Mouse (Mus musculus) limb, embryonic 11.5 days (tissue): Measurements from ENCODE around the gene Sfrp5. TPM values are rescaled to one million over a fixed set of nuclear protein-coding genes. Genes with fewer than 3 reads are reported as not detected.

ENCODE experiments used
- ATAC-seq: fragments of 200-750 bp; cut with Nextera tagmentation; 2 replicates; pipeline ENCODE4 v1.8.0; 2017; ENCODE audit warnings: low read depth; ENCODE audit not compliant: insufficient number of reproducible peaks, low FRiP score, low TSS enrichment
- DNase-seq: peaks from one replicate; pipeline ENCODE4 v3.0.0-alpha.2; 2015; ENCODE audit warnings: low spot score
- H3K27ac ChIP-seq: fragments of 300-500 bp; sonication (generic); replicated peaks from 2 replicates; pipeline ENCODE4 v1.5.1; 2014; ENCODE audit warnings: low read depth, mild to moderate bottlenecking, low read length
- H3K27me3 ChIP-seq: fragments of 300-500 bp; sonication (generic); 2 replicates; pipeline ENCODE4 v1.6.1; 2014; ENCODE audit warnings: mild to moderate bottlenecking, low read length, mixed read lengths; ENCODE audit not compliant: control insufficient read depth, insufficient read depth
- H3K36me3 ChIP-seq: fragments of 300-500 bp; sonication (generic); 2 replicates; pipeline ENCODE4 v1.6.1; 2014; ENCODE audit warnings: mild to moderate bottlenecking, low read length, moderate library complexity, mixed read lengths; ENCODE audit not compliant: control insufficient read depth, insufficient read depth
- H3K4me1 ChIP-seq: fragments of 300-500 bp; sonication (generic); 2 replicates; pipeline ENCODE4 v1.6.1; 2014; ENCODE audit warnings: low read length, mixed read lengths; ENCODE audit not compliant: control insufficient read depth, insufficient read depth
- H3K4me2 ChIP-seq: fragments of 300-500 bp; sonication (generic); 2 replicates; pipeline ENCODE4 v1.6.1; 2014; ENCODE audit warnings: low read depth, mild to moderate bottlenecking, moderate library complexity; ENCODE audit not compliant: severe bottlenecking
- H3K4me3 ChIP-seq: fragments of 300-500 bp; sonication (generic); 2 replicates; pipeline ENCODE4 v1.5.1; 2014; ENCODE audit warnings: low read depth, low read length
- H3K9ac ChIP-seq: fragments of 300-500 bp; sonication (generic); 2 replicates; pipeline ENCODE4 v1.6.1; 2014; ENCODE audit warnings: mild to moderate bottlenecking, low read length
- H3K9me3 ChIP-seq: fragments of 300-500 bp; sonication (generic); 2 replicates; pipeline ENCODE4 v1.6.1; 2016; ENCODE audit warnings: low read length; ENCODE audit not compliant: control insufficient read depth
- WGBS: fragments of 180-500 bp; shearing (Covaris S2); extraction: QIAGEN DNeasy Blood & Tissue Kit; methylation state at CpG from one replicate; pipeline ENCODE4 v1.1.7; 2014; 5-methylcytosine and 5-hydroxymethylcytosine counted together
- polyA plus RNA-seq: library from polyadenylated mRNA; unstranded; fragments of >200 nt; fragmentation: Nextera tagmentation; extraction: Ambion mirVana; gene quantifications from 2 replicates; pipeline ENCODE4 v1.2.1, GENCODE M21; 2014

Sfrp5 gene
- polyA plus RNA-seq, 1 experiment from 2014 or later: 0.25 TPM

GRCm38 (mm10) chr19:42167489-42167888 is 34.6 kb downstream of the Sfrp5 start:
- no peak overlapping the region for H3K9ac ChIP-seq
- 62% methylated on average over 9 of the region's 9 CpGs for WGBS
- H3K27me3 ChIP-seq: no peaks in the 10 kb centered on the region
- no peak overlapping the region for H3K4me3 ChIP-seq
- H3K36me3 ChIP-seq: no peaks in the 10 kb centered on the region
- no peak overlapping the region for H3K27ac ChIP-seq
- H3K4me2 ChIP-seq: no peak overlapping the region
- ATAC-seq: no peak
- H3K9me3 ChIP-seq: no peaks in the 10 kb centered on the region
- DNase-seq: no peak
- H3K4me1 ChIP-seq: peaks cover 2% of the 10 kb centered on the region; the same call in 1 of the 2 replicates

GRCm38 (mm10) chr19:42166766-42167165 is 35.3 kb downstream of the Sfrp5 start:
- WGBS: 64% methylated on average over 3 of the region's 3 CpGs
- Histone ChIP-seq H3K27me3 (no peaks in the 10 kb centered on the region), H3K36me3 (no peaks in the 10 kb centered on the region), H3K27ac (no peak overlapping the region), H3K9me3 (no peaks in the 10 kb centered on the region), H3K4me2 (no peak overlapping the region), H3K9ac (no peak overlapping the region), H3K4me1 (peaks cover 2% of the 10 kb centered on the region; the same call in 1 of the 2 replicates), H3K4me3 (no peak overlapping the region)
- ATAC-seq: no peak
- DNase-seq: no peak

DNA sequence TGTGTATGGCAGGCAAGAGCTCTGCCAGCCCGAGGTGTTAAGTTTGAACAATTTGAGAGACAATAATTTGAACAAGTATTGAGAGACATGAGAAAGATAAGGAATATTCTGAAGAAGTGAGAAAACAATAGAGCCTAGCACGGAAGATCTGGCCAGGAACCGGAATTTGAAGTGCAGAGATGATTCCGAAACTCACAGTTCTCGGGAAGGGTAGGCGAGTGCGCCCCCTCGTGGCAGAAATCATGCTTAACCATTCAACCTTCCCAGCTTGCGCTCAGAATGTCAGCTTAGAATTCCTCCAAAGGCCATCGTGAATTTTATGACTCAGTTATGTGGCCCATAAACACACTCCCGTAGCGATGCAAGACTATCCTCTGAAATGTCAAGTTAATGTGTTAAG is 35.9 kb downstream of the Sfrp5 start:
- H3K27me3 ChIP-seq: no peaks in the 10 kb centered on the region
- H3K4me1 ChIP-seq: peaks cover 2% of the 10 kb centered on the region; the same call in 1 of the 2 replicates
- 3% methylated on average over 12 of the region's 12 CpGs for WGBS
- no peak for ATAC-seq
- H3K9ac ChIP-seq: no peak overlapping the region
- H3K27ac ChIP-seq: no peak overlapping the region
- no peaks in the 10 kb centered on the region for H3K36me3 ChIP-seq
- peak; percentile 95 for DNase-seq
- H3K4me2 ChIP-seq: no peak overlapping the region; the same call in 1 of the 2 replicates
- no peaks in the 10 kb centered on the region for H3K9me3 ChIP-seq
- H3K4me3 ChIP-seq: no peak overlapping the region

- DNase-seq (no peak), ATAC-seq (no peak)
- no peak overlapping the region for H3K4me2 ChIP-seq
- H3K27ac ChIP-seq: no peak overlapping the region
- H3K36me3 ChIP-seq: no peaks in the 10 kb centered on the region
- H3K9me3 ChIP-seq: no peaks in the 10 kb centered on the region
- WGBS: 49% methylated on average over 7 of the region's 7 CpGs
- no peaks in the 10 kb centered on the region for H3K4me1 ChIP-seq
- no peak overlapping the region for H3K9ac ChIP-seq
- no peaks in the 10 kb centered on the region for H3K27me3 ChIP-seq
- no peak overlapping the region for H3K4me3 ChIP-seq
These were observed 37.9 kb downstream of the Sfrp5 start for GRCm38 (mm10) chr19:42164188-42164587.

GRCm38 (mm10) chr19:42163764-42164163 is 38.3 kb downstream of the Sfrp5 start, which contains the start of gene Zfyve27:
TSS of gene Zfyve27 (plus strand) at chr19:42163951.
- H3K36me3 ChIP-seq: no peaks in the 10 kb centered on the region
- H3K4me1 ChIP-seq: no peaks in the 10 kb centered on the region
- no peak within 1 kb of the TSS for H3K27ac ChIP-seq
- H3K4me2 ChIP-seq: no peak within 1 kb of the TSS
- no peak within 1 kb of the TSS for H3K9ac ChIP-seq
- no peaks in the 10 kb centered on the region for H3K27me3 ChIP-seq
- no peak within 1 kb of the TSS for H3K4me3 ChIP-seq
- H3K9me3 ChIP-seq: no peaks in the 10 kb centered on the region
- ATAC-seq: no peak
- 72% methylated on average over 5 of the region's 5 CpGs for WGBS
- DNase-seq: no peak

DNA sequence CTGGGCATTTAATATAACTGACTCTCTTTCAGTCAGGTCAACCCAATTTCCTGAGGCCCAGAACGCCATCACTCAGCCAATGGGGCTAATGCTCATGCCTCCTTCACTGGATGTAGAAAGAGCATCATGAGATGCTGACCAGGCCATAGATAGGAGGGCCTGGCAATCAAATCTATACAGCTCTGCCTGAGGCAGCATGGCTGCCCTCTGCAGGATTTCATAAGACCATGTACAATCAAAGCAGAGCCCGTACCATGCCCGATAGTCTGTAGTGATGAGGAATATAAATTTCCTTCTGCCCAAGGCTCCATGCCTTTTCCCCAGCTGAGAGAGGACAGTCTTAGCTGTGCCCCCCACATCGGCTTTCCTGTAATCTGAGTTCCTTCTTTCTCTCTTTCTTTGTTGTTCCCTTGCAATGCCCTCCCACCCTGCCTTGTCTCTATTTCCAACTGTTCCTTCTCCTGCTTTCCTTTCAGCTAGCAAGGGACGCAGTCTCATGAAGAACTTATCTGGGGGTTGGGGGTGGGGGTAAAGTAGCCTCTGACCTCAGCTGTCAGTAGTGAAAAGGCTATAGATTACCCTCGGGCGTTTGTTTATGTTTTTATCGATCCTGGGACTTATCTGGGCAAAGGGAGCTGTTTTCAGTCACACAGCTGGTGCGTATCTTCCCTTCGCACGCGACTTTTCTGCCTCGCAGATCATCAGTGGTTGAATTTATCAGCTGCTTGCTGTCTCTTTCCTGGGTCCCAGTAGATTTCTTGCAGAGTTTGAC is 43.6 kb downstream of the Sfrp5 start:
- H3K36me3 ChIP-seq: no peaks in the 10 kb centered on the region
- H3K27ac ChIP-seq: no peak overlapping the region
- no peaks in the 10 kb centered on the region for H3K27me3 ChIP-seq
- WGBS: 59% methylated on average over 13 of the region's 13 CpGs
- H3K9ac ChIP-seq: no peak overlapping the region
- H3K9me3 ChIP-seq: no peaks in the 10 kb centered on the region
- ATAC-seq (no peak), DNase-seq (no peak)
- no peaks in the 10 kb centered on the region for H3K4me1 ChIP-seq
- H3K4me3 ChIP-seq: no peak overlapping the region
- H3K4me2 ChIP-seq: no peak overlapping the region

DNA sequence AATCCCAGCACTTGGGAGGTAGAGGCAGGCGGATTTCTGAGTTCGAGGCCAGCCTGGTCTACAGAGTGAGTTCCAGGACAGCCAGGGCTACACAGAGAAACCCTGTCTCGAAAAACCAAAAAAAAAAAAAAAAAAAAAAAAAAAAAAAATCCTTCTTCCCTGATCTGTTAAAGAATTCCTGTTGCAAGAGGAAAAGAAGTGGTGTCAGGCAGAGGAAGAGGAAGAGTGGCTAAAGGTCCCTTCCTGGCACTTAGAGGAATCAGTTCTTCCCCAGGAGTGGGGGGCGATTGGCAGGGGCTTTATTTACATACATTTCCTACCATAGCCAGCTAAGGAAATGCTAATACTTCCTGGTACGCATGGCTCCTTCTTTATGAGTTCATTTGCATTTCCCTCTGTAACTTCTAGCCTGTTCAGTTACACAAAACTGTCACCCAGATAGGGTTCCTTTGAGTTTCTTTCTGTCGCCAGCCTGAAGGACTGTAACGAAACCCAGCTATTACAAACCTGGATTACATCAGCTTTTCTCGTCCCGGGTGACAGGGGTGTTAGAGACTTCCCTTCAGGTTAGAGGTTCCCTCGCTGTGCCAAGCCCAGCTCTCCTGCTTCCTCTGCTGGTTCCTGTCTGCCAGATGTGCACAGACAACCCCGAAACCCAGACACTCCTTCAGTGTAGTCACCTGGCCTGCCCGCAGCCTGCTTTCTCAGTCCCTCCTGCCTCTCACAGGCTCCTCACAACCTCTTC is 44.4 kb downstream of the Sfrp5 start:
- Histone ChIP-seq H3K36me3 (no peaks in the 10 kb centered on the region), H3K4me3 (no peak overlapping the region), H3K4me1 (no peaks in the 10 kb centered on the region), H3K9me3 (no peaks in the 10 kb centered on the region), H3K27me3 (no peaks in the 10 kb centered on the region), H3K4me2 (no peak overlapping the region), H3K27ac (no peak overlapping the region), H3K9ac (no peak overlapping the region)
- DNase-seq (no peak), ATAC-seq (no peak)
- 52% methylated on average over 12 of the region's 12 CpGs for WGBS

- Histone ChIP-seq H3K4me3 (no peak overlapping the region), H3K4me1 (peaks cover 15% of the 10 kb centered on the region; the same call in 1 of the 2 replicates), H3K9me3 (no peaks in the 10 kb centered on the region), H3K4me2 (no peak overlapping the region), H3K27ac (no peak overlapping the region), H3K36me3 (no peaks in the 10 kb centered on the region), H3K27me3 (no peaks in the 10 kb centered on the region), H3K9ac (no peak overlapping the region)
- WGBS: 5% methylated on average over 6 of the region's 6 CpGs
- peak; percentile 88 for DNase-seq
- no peak for ATAC-seq
These were observed 50.1 kb downstream of the Sfrp5 start for GRCm38 (mm10) chr19:42151990-42152389.
